Mouse (Mus musculus): ENCODE data around the gene Slc25a25.

Gene Slc25a25

GRCm38 (mm10) chr2:32459657-32460056 lies 8.4 kb upstream of the Slc25a25 start:
- no peak for ATAC-seq (ENCODE audit: low TSS enrichment)

DNA sequence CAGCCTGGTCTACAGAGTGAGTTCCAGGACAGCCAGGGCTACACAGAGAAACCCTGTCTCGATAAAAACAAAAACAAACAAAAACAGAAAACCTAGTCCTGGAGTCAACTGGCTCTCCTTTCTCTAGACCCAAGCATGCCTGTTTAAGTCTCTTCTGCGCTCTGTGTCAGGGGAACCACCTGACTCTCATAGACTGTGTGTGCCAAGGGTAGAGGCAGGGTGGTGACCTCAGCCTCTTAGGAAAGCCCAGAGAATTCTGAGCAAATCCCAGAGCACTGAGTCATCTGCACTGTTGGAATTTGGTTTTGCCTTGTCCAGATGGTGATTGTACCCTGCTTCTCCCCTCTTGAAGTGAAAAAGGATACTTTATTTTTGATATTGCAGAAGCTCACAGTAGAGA lies 7.1 kb upstream of the Slc25a25 start:
- no peak for ATAC-seq (ENCODE audit: low TSS enrichment)

DNA sequence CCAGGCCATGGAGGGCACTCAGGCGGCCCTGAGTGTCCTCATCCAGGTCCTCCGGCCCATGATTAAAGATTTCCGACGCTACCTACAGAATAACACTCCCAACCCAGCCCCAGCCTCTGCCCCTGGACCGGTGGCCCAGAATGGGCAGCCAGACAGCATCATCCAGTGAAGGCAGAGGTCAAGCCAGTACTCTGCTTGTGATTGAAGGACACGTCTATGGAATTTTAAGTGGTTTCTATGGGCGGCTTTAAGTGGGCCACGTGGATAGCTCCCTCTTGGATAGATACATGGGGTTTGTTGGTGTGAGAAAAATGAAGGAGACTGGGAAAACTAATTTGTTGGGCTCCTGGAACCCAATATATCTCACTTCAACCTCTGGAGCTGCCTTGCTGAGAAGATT lies 3.9 kb upstream of the Slc25a25 start:
- no peak for ATAC-seq (ENCODE audit: low TSS enrichment)

GRCm38 (mm10) chr2:32454633-32455032 lies 3.4 kb upstream of the Slc25a25 start:
- ATAC-seq (ENCODE audit: low TSS enrichment): no peak

DNA sequence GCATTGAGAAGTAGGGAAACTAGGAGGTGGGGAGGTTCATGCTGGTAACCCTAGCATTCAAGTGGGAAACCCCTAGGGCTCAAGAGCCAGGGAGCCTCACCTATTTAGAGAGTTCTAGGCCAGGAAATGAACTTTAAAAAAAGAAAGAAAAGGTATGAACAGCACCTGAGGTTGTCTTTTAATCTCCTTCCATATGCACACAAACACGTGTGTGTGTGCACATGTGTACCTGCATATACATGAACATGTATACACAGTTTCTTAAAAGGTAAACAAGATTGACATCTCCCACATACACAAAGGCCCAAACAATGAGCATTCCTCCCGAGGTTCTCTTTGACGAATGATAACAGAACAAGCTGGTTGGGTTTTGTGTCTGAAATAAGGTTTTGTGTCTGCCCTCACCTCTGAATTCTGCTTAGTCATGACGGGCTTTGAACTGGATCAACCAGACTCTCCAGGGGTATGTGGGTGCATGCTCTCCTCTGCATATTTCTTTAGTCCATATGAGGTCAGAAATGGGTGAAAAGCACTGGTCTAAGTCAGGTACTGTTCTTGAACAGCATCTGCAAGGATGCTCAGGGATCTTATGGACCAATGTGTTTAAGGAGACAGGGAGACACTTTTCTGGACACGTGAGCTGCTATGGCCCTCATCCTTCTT lies 2.5 kb upstream of the Slc25a25 start:
- ATAC-seq (ENCODE audit: low TSS enrichment): no peak

DNA sequence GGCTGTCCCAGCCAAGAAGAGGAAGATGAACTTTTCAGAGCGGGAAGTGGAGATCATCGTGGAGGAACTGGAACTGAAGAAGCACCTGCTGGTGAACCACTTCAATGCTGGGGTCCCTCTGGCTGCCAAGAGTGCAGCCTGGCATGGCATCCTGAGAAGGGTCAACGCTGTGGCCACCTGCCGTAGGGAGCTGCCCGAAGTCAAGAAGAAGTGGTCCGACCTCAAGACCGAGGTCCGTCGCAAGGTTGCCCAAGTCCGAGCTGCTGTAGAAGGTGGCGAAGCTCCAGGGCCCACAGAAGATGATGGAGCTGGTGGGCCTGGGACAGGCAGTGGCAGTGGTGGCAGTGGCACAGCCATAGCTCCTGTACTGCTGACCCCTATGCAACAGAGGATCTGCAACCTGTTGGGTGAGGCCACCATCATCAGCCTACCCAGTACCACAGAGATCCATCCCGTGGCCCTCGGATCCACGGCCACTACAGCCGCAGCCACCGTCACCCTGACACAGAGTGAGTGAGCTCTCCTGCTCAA lies 1.3 kb upstream of the Slc25a25 start:
- no peak for ATAC-seq (ENCODE audit: low TSS enrichment)

GRCm38 (mm10) chr2:32451870-32452372 lies 676 bp upstream of the Slc25a25 start:
- peak; percentile 90 for ATAC-seq (ENCODE audit: low TSS enrichment)

DNA sequence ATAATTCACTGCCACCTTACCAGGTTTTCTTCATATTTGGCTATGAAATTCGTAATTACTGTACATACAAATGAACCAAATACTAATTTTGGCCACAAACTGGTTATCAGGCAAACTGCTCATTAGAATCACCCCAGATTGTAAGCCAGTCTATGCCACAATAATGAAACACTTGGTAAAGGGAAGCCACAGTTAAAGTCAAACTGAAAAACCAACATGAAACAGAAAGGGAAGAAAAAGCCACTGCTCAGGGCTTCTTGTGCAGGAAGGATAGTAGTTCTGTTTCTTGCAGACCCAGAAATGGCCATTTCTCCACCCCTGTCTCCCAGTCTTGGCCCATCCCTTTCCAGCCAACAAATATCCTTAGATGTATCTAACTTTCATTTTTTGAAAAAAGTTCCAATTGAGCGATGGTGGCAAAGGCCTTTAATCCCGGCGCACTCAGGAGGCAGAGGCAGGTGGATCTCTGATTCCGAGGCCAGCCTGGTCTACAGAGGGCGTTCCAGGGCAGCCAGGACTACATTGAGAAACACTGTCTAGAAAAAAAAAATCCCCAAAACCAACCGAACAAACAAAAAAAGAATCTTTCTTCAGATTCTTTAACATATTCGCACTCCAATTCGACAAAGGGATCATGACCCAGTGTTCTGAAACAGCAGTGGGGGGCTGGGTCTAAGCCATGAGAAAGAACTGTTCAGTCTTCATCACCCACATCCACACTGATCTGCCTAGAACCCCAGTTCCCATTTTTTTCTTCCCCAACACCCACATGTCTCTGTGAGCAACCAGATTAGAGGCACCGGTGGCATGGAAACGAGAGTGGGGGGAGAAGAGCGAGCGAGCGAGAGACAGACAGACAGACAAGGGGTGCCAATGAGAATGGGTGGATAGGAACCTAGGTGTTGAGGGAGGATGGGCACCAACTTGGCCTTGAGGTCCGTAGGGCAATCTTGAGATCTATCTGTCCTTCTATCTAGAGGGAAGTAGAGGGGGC lies 1.2 kb downstream of the Slc25a25 start, which contains the start of gene Naif1:
Gene Naif1 (plus strand): TSS at position 697 of the 994 bp plus-strand sequence.
- no peak for ATAC-seq (ENCODE audit: low TSS enrichment)

GRCm38 (mm10) chr2:32448480-32448879 lies 2.8 kb downstream of the Slc25a25 start:
- ATAC-seq (ENCODE audit: low TSS enrichment): no peak

DNA sequence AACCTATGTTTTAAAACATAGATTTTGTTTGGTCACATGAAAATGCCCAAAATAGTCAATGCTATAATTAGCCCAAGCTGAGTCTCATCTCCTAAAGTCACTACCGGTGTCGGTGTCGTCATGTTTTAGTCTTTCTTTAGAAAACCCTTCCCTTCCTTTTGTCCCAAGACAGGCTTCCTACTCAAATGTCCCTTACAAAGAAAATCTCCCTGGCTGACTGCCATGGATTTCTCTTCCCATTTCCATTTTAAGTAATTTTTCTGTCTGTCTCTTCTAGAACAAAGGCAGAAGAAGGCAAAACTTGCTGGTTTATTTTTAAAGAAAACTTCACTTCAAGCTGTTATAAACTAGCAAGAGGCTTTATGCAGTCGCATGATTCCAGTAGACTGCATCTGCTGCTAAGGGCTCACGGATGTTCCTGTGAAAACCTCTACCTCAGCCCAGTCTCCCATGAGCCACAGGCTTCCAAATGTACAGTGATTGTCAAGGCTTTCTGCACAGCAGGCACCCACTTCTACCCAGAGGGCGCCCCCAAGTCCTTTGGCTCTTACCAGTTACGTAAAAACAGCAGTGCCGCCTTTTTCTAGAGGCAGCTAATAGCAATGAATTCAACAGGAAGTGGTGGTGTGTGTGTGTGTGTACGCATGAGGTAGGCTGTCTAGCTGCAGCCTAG lies 3.8 kb downstream of the Slc25a25 start:
- ATAC-seq (ENCODE audit: low TSS enrichment): peak; percentile 7; the same call in 1 of the 2 replicates

GRCm38 (mm10) chr2:32445535-32445934 lies 5.7 kb downstream of the Slc25a25 start:
- ATAC-seq (ENCODE audit: low TSS enrichment): no peak

- no peak for ATAC-seq (ENCODE audit: low TSS enrichment)
Observed at GRCm38 (mm10) chr2:32441550-32441949, 9.7 kb downstream of the Slc25a25 start.

- ATAC-seq (ENCODE audit: low TSS enrichment): no peak
Observed at GRCm38 (mm10) chr2:32440632-32441031, 10.6 kb downstream of the Slc25a25 start.

GRCm38 (mm10) chr2:32440164-32440563 lies 11.1 kb downstream of the Slc25a25 start:
- no peak for ATAC-seq (ENCODE audit: low TSS enrichment)

- no peak for ATAC-seq (ENCODE audit: low TSS enrichment)
Observed at GRCm38 (mm10) chr2:32439177-32439576, 12.1 kb downstream of the Slc25a25 start.

DNA sequence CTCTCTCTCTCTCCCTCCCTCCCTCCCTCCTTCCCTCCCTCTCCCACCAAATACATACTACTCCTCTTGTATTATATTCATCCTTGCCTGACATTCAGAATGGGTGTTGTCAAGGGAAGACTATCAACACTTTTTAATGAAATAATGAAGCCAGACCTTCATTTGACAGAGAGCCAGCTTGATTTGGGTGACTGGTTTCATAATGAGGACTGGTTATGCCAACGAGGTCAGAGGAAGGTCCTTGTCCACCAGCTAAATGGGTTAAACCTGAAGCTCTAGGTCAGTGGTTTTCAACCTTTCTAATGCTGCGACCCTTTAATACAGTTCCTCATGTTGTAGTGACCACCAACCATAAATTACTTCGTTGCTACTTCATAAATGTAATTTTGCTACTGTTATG lies 12.5 kb downstream of the Slc25a25 start:
- no peak for ATAC-seq (ENCODE audit: low TSS enrichment)

DNA sequence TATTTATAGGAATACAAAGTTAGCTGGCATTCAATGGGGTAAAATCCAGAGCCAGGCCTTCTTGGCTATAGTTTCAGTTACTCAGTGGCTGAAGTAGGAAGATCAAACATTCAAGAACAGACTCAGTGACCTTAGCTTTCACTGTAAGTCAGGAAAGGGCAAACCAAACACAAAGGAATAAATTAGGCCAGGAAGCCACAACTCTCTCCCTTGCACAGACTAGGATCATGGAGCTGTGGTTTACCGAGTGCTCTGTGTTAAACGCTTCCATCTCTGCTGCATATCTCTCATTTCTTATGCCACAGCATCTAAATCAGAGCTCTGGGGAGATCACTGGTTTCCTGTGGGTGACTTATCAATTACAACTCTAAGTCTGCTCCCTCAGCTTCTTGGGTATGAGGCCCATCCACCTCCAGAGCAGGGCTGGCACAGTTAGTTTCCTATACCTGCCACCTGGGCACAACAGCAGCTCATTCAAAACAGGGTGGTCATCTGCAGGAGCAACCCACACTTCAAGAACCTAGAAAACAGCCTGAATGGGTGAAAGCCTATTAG lies 13.6 kb downstream of the Slc25a25 start:
- ATAC-seq (ENCODE audit: low TSS enrichment): no peak

- no peak for ATAC-seq (ENCODE audit: low TSS enrichment)
Observed at GRCm38 (mm10) chr2:32436686-32437372, 14.4 kb downstream of the Slc25a25 start.

GRCm38 (mm10) chr2:32430701-32431676 lies 20.3 kb downstream of the Slc25a25 start:
- peak; percentile 92 for ATAC-seq (ENCODE audit: low TSS enrichment)
